Mouse (Mus musculus): ENCODE measurements at regions not wholly inside any gene's neighbourhood (a gene's known extent, or its start where the extent isn't known, plus 50 kb on each side); places are given as distances from the start of the nearest gene placed in this dataset.
"Not testable (repeated sequence)": the region's sequence is repeated elsewhere in the genome, so short reads cannot be mapped to it uniquely, and the experiment has no call there.

GRCm38 (mm10) chr4:7247816-7248215, 991.0 kb downstream of the Car8 start:
- Histone ChIP-seq H3K27ac (no peak overlapping the region), H3K4me2 (no peak overlapping the region), H3K4me3 (no peak overlapping the region), H3K9ac (no peak overlapping the region), H3K36me3 (no peaks in the 10 kb centered on the region), H3K9me3 (no peaks in the 10 kb centered on the region), H3K4me1 (no peaks in the 10 kb centered on the region), H3K27me3 (no peaks in the 10 kb centered on the region)
- 85% methylated on average over 4 of the region's 4 CpGs for WGBS
- no peak for ATAC-seq (ENCODE audit: insufficient number of reproducible peaks, insufficient read depth, low FRiP score, low TSS enrichment, low read depth)

GRCm38 (mm10) chr4:7247244-7247643, 991.6 kb downstream of the Car8 start:
- Histone ChIP-seq H3K27me3 (no peaks in the 10 kb centered on the region), H3K9me3 (no peaks in the 10 kb centered on the region), H3K36me3 (no peaks in the 10 kb centered on the region), H3K4me3 (no peak overlapping the region), H3K9ac (no peak overlapping the region), H3K27ac (no peak overlapping the region), H3K4me1 (no peaks in the 10 kb centered on the region), H3K4me2 (no peak overlapping the region)
- WGBS: 81% methylated on average over 4 of the region's 4 CpGs
- no peak for ATAC-seq (ENCODE audit: insufficient number of reproducible peaks, insufficient read depth, low FRiP score, low TSS enrichment, low read depth)

- Histone ChIP-seq H3K27me3 (no peaks in the 10 kb centered on the region), H3K4me1 (no peaks in the 10 kb centered on the region), H3K4me2 (no peak overlapping the region), H3K27ac (no peak overlapping the region), H3K4me3 (no peak overlapping the region), H3K9me3 (no peaks in the 10 kb centered on the region), H3K9ac (no peak overlapping the region), H3K36me3 (no peaks in the 10 kb centered on the region)
- no peak for ATAC-seq (ENCODE audit: insufficient number of reproducible peaks, insufficient read depth, low FRiP score, low TSS enrichment, low read depth)
- WGBS: 82% methylated on average over 4 of the region's 4 CpGs
Measured at GRCm38 (mm10) chr4:7246828-7247227, 992.0 kb downstream of the Car8 start.

- no peak for ATAC-seq (ENCODE audit: insufficient number of reproducible peaks, insufficient read depth, low FRiP score, low TSS enrichment, low read depth)
- H3K4me3 ChIP-seq: no peak overlapping the region
- 88% methylated on average over 2 of the region's 2 CpGs for WGBS
- no peak overlapping the region for H3K4me2 ChIP-seq
- H3K27me3 ChIP-seq: no peaks in the 10 kb centered on the region
- H3K36me3 ChIP-seq: no peaks in the 10 kb centered on the region
- H3K9ac ChIP-seq: no peak overlapping the region
- H3K27ac ChIP-seq: no peak overlapping the region
- H3K9me3 ChIP-seq: no peaks in the 10 kb centered on the region
- H3K4me1 ChIP-seq: no peaks in the 10 kb centered on the region
Measured at GRCm38 (mm10) chr4:7245653-7246052, 993.2 kb downstream of the Car8 start.

GRCm38 (mm10) chr4:7237848-7238247, 1001.0 kb downstream of the Car8 start:
- Histone ChIP-seq H3K4me2 (no peak overlapping the region), H3K9me3 (peaks cover 18% of the 10 kb centered on the region), H3K4me1 (no peaks in the 10 kb centered on the region), H3K36me3 (no peaks in the 10 kb centered on the region), H3K27me3 (no peaks in the 10 kb centered on the region), H3K9ac (no peak overlapping the region), H3K4me3 (no peak overlapping the region), H3K27ac (no peak overlapping the region)
- 89% methylated on average over 3 of the region's 3 CpGs for WGBS
- no peak for ATAC-seq (ENCODE audit: insufficient number of reproducible peaks, insufficient read depth, low FRiP score, low TSS enrichment, low read depth)

GRCm38 (mm10) chr4:7234537-7234936, 1004.3 kb downstream of the Car8 start:
- not testable (repeated sequence) for H3K4me2 ChIP-seq; H3K4me3 ChIP-seq; ATAC-seq (ENCODE audit: insufficient number of reproducible peaks, insufficient read depth, low FRiP score, low TSS enrichment, low read depth); H3K9ac ChIP-seq; H3K27me3 ChIP-seq; H3K36me3 ChIP-seq; H3K4me1 ChIP-seq; H3K27ac ChIP-seq
- WGBS: over 99% methylated on average over 6 of the region's 6 CpGs
- H3K9me3 ChIP-seq: peaks cover 18% of the 10 kb centered on the region

- WGBS: 57% methylated on average over 2 of the region's 2 CpGs
- H3K4me1 ChIP-seq: no peaks in the 10 kb centered on the region
- H3K27ac ChIP-seq: no peak overlapping the region
- no peak overlapping the region for H3K4me2 ChIP-seq
- H3K36me3 ChIP-seq: no peaks in the 10 kb centered on the region
- peaks cover 7% of the 10 kb centered on the region; the same call in 1 of the 2 replicates for H3K9me3 ChIP-seq
- ATAC-seq (ENCODE audit: insufficient number of reproducible peaks, insufficient read depth, low FRiP score, low TSS enrichment, low read depth): no peak
- H3K9ac ChIP-seq: no peak overlapping the region
- H3K27me3 ChIP-seq: no peaks in the 10 kb centered on the region
- no peak overlapping the region for H3K4me3 ChIP-seq
Measured at GRCm38 (mm10) chr4:7228980-7229379, 1009.9 kb downstream of the Car8 start.

- ATAC-seq (ENCODE audit: insufficient number of reproducible peaks, insufficient read depth, low FRiP score, low TSS enrichment, low read depth): no peak
Measured at GRCm38 (mm10) chr4:7222922-7223321, 1015.9 kb downstream of the Car8 start.

GRCm38 (mm10) chr4:7220426-7220825, 1018.4 kb downstream of the Car8 start:
- no peaks in the 10 kb centered on the region for H3K36me3 ChIP-seq
- no peaks in the 10 kb centered on the region for H3K27me3 ChIP-seq
- H3K9ac ChIP-seq: no peak overlapping the region
- no peak overlapping the region for H3K4me2 ChIP-seq
- H3K4me1 ChIP-seq: no peaks in the 10 kb centered on the region
- H3K27ac ChIP-seq: no peak overlapping the region
- no peaks in the 10 kb centered on the region for H3K9me3 ChIP-seq
- no peak for ATAC-seq (ENCODE audit: insufficient number of reproducible peaks, insufficient read depth, low FRiP score, low TSS enrichment, low read depth)
- H3K4me3 ChIP-seq: no peak overlapping the region

More at GRCm38 (mm10) chr4:7222922-7223321, 1015.9 kb downstream of the Car8 start:
- WGBS: 91% methylated on average over 3 of the region's 3 CpGs
- Histone ChIP-seq H3K27me3 (no peaks in the 10 kb centered on the region), H3K4me2 (no peak overlapping the region), H3K27ac (no peak overlapping the region), H3K4me1 (no peaks in the 10 kb centered on the region), H3K9me3 (no peaks in the 10 kb centered on the region), H3K4me3 (no peak overlapping the region), H3K36me3 (no peaks in the 10 kb centered on the region), H3K9ac (no peak overlapping the region)

GRCm38 (mm10) chr4:7215048-7216030, 1023.5 kb downstream of the Car8 start:
- Histone ChIP-seq H3K9ac (no peak overlapping the region), H3K4me1 (no peaks in the 10 kb centered on the region), H3K27me3 (no peaks in the 10 kb centered on the region), H3K9me3 (no peaks in the 10 kb centered on the region), H3K36me3 (no peaks in the 10 kb centered on the region), H3K27ac (no peak overlapping the region), H3K4me2 (no peak overlapping the region), H3K4me3 (no peak overlapping the region)
- no peak for ATAC-seq (ENCODE audit: insufficient number of reproducible peaks, insufficient read depth, low FRiP score, low TSS enrichment, low read depth)
- WGBS: 69% methylated on average over 5 of the region's 5 CpGs

GRCm38 (mm10) chr4:7206987-7207386, 1031.9 kb downstream of the Car8 start:
- Histone ChIP-seq H3K4me3 (no peak overlapping the region), H3K9me3 (no peaks in the 10 kb centered on the region), H3K36me3 (no peaks in the 10 kb centered on the region), H3K4me2 (no peak overlapping the region), H3K9ac (no peak overlapping the region), H3K4me1 (no peaks in the 10 kb centered on the region), H3K27me3 (no peaks in the 10 kb centered on the region), H3K27ac (no peak overlapping the region)
- no peak for ATAC-seq (ENCODE audit: insufficient number of reproducible peaks, insufficient read depth, low FRiP score, low TSS enrichment, low read depth)
- 93% methylated on average over 1 of the region's 1 CpGs for WGBS

GRCm38 (mm10) chr4:7201816-7202215, 1037.0 kb downstream of the Car8 start:
- Histone ChIP-seq H3K36me3 (no peaks in the 10 kb centered on the region), H3K4me2 (no peak overlapping the region), H3K4me3 (no peak overlapping the region), H3K9me3 (no peaks in the 10 kb centered on the region), H3K27me3 (no peaks in the 10 kb centered on the region), H3K27ac (no peak overlapping the region), H3K9ac (no peak overlapping the region), H3K4me1 (no peaks in the 10 kb centered on the region)
- no peak for ATAC-seq (ENCODE audit: insufficient number of reproducible peaks, insufficient read depth, low FRiP score, low TSS enrichment, low read depth)
- 29% methylated on average over 2 of the region's 2 CpGs for WGBS
